Mouse (Mus musculus): ENCODE data around the gene Aptx. TPM values are rescaled to one million over a fixed set of nuclear protein-coding genes. Genes with fewer than 3 reads are reported as not detected.
A peak's percentile ranks its signal among the peaks of the same experiment; 100 is the strongest.

Gene Aptx
- polyA plus RNA-seq, 1 experiment from 2014 or later, result 25.0 TPM

- ATAC-seq (ENCODE audit: extremely low read depth, insufficient number of reproducible peaks, low FRiP score, low TSS enrichment), result no peak
- peak overlapping the region; percentile 65 for H3K4me3 ChIP-seq
- H3K36me3 ChIP-seq, result 0 out of 2 replicates have a peak, but pooled peaks cover 3% of the 10 kb centered on the region
- no peaks in the 10 kb centered on the region for H3K9me3 ChIP-seq
- H3K27me3 ChIP-seq (replicated peaks), result no peaks in the 10 kb centered on the region
- peak overlapping the region; percentile 79 for H3K9ac ChIP-seq
- peak overlapping the region; percentile 76 for H3K4me2 ChIP-seq
- WGBS, result 32% methylated on average over 9 of the region's 9 CpGs
- peaks cover 26% of the 10 kb centered on the region for H3K4me1 ChIP-seq
- H3K27ac ChIP-seq (replicated peaks), result peak overlapping the region; percentile 95
Measured at GRCm38 (mm10) chr4:40703710-40704275, 799 bp upstream of the Aptx start.

- H3K27ac ChIP-seq (replicated peaks), result no peak overlapping the region
- no peak for ATAC-seq (ENCODE audit: extremely low read depth, insufficient number of reproducible peaks, low FRiP score, low TSS enrichment)
- WGBS, result 81% methylated on average over 3 of the region's 3 CpGs
- peak overlapping the region; percentile 76 for H3K4me2 ChIP-seq
- H3K27me3 ChIP-seq (replicated peaks), result no peaks in the 10 kb centered on the region
- no peaks in the 10 kb centered on the region for H3K9me3 ChIP-seq
- peak overlapping the region; percentile 79; the same call in 1 of the 2 replicates for H3K9ac ChIP-seq
- H3K4me1 ChIP-seq, result peaks cover 26% of the 10 kb centered on the region
- H3K36me3 ChIP-seq, result peaks cover 6% of the 10 kb centered on the region
- H3K4me3 ChIP-seq, result peak overlapping the region; percentile 65
Measured at GRCm38 (mm10) chr4:40701796-40702195, 1.2 kb downstream of the Aptx start.

GRCm38 (mm10) chr4:40700216-40700615, 2.8 kb downstream of the Aptx start:
- Histone ChIP-seq H3K9ac (no peak overlapping the region), H3K4me2 (no peak overlapping the region), H3K4me3 (no peak overlapping the region), H3K27ac (replicated peaks) (no peak overlapping the region), H3K36me3 (peaks cover 20% of the 10 kb centered on the region), H3K27me3 (replicated peaks) (no peaks in the 10 kb centered on the region), H3K4me1 (peaks cover 18% of the 10 kb centered on the region), H3K9me3 (no peaks in the 10 kb centered on the region)
- no peak for ATAC-seq (ENCODE audit: extremely low read depth, insufficient number of reproducible peaks, low FRiP score, low TSS enrichment)
- WGBS, result 80% methylated on average over 8 of the region's 8 CpGs

GRCm38 (mm10) chr4:40697059-40697458, 5.9 kb downstream of the Aptx start:
- Histone ChIP-seq H3K36me3 (peaks cover 49% of the 10 kb centered on the region), H3K4me2 (no peak overlapping the region), H3K27ac (replicated peaks) (no peak overlapping the region), H3K9ac (no peak overlapping the region), H3K27me3 (replicated peaks) (no peaks in the 10 kb centered on the region), H3K9me3 (no peaks in the 10 kb centered on the region), H3K4me3 (no peak overlapping the region), H3K4me1 (peaks cover 5% of the 10 kb centered on the region)
- 70% methylated on average over 7 of the region's 7 CpGs for WGBS
- no peak for ATAC-seq (ENCODE audit: extremely low read depth, insufficient number of reproducible peaks, low FRiP score, low TSS enrichment)

- H3K27ac ChIP-seq (replicated peaks), result no peak overlapping the region
- H3K9me3 ChIP-seq, result no peaks in the 10 kb centered on the region
- no peak for ATAC-seq (ENCODE audit: extremely low read depth, insufficient number of reproducible peaks, low FRiP score, low TSS enrichment)
- no peak overlapping the region for H3K4me2 ChIP-seq
- H3K27me3 ChIP-seq (replicated peaks), result no peaks in the 10 kb centered on the region
- H3K9ac ChIP-seq, result no peak overlapping the region
- 86% methylated on average over 11 of the region's 11 CpGs for WGBS
- H3K36me3 ChIP-seq, result peaks cover 85% of the 10 kb centered on the region
- H3K4me3 ChIP-seq, result no peak overlapping the region
- H3K4me1 ChIP-seq, result no peaks in the 10 kb centered on the region
Measured at GRCm38 (mm10) chr4:40691100-40691499, 11.9 kb downstream of the Aptx start.

GRCm38 (mm10) chr4:40683306-40683705, 19.7 kb downstream of the Aptx start:
- Histone ChIP-seq H3K27ac (replicated peaks) (no peak overlapping the region), H3K4me2 (no peak overlapping the region), H3K36me3 (peaks cover 33% of the 10 kb centered on the region), H3K27me3 (replicated peaks) (no peaks in the 10 kb centered on the region; the same call in 1 of the 2 replicates), H3K4me1 (no peaks in the 10 kb centered on the region), H3K9me3 (no peaks in the 10 kb centered on the region), H3K9ac (no peak overlapping the region), H3K4me3 (no peak overlapping the region)
- WGBS, result 72% methylated on average over 2 of the region's 2 CpGs
- no peak for ATAC-seq (ENCODE audit: extremely low read depth, insufficient number of reproducible peaks, low FRiP score, low TSS enrichment)

GRCm38 (mm10) chr4:40682359-40682758, 20.6 kb downstream of the Aptx start:
- Histone ChIP-seq H3K9me3 (no peaks in the 10 kb centered on the region), H3K9ac (no peak overlapping the region), H3K27ac (replicated peaks) (no peak overlapping the region), H3K27me3 (replicated peaks) (no peaks in the 10 kb centered on the region; the same call in 1 of the 2 replicates), H3K4me1 (no peaks in the 10 kb centered on the region), H3K4me3 (no peak overlapping the region), H3K4me2 (no peak overlapping the region), H3K36me3 (peaks cover 25% of the 10 kb centered on the region)
- WGBS, result 89% methylated on average over 5 of the region's 5 CpGs
- ATAC-seq (ENCODE audit: extremely low read depth, insufficient number of reproducible peaks, low FRiP score, low TSS enrichment), result no peak

GRCm38 (mm10) chr4:40681908-40682307, 21.1 kb downstream of the Aptx start:
- no peaks in the 10 kb centered on the region for H3K9me3 ChIP-seq
- ATAC-seq (ENCODE audit: extremely low read depth, insufficient number of reproducible peaks, low FRiP score, low TSS enrichment), result no peak
- WGBS, result 31% methylated on average over 3 of the region's 3 CpGs
- peaks cover 2% of the 10 kb centered on the region for H3K4me1 ChIP-seq
- H3K27me3 ChIP-seq (replicated peaks), result no peaks in the 10 kb centered on the region; the same call in 1 of the 2 replicates
- no peak overlapping the region for H3K4me3 ChIP-seq
- no peak overlapping the region for H3K9ac ChIP-seq
- H3K27ac ChIP-seq (replicated peaks), result no peak overlapping the region
- H3K4me2 ChIP-seq, result no peak overlapping the region
- H3K36me3 ChIP-seq, result peaks cover 20% of the 10 kb centered on the region

- no peaks in the 10 kb centered on the region for H3K9me3 ChIP-seq
- no peak overlapping the region for H3K9ac ChIP-seq
- no peak overlapping the region for H3K27ac ChIP-seq (replicated peaks)
- 50% methylated on average over 5 of the region's 5 CpGs for WGBS
- H3K4me2 ChIP-seq, result no peak overlapping the region
- no peak for ATAC-seq (ENCODE audit: extremely low read depth, insufficient number of reproducible peaks, low FRiP score, low TSS enrichment)
- H3K4me3 ChIP-seq, result no peak overlapping the region
- H3K36me3 ChIP-seq, result peaks cover 4% of the 10 kb centered on the region
- H3K27me3 ChIP-seq (replicated peaks), result peaks cover 4% of the 10 kb centered on the region
- peaks cover 10% of the 10 kb centered on the region for H3K4me1 ChIP-seq
Measured at GRCm38 (mm10) chr4:40680250-40680860, 22.6 kb downstream of the Aptx start.

- Histone ChIP-seq H3K9me3 (no peaks in the 10 kb centered on the region), H3K4me3 (no peak overlapping the region), H3K4me2 (no peak overlapping the region), H3K4me1 (peaks cover 10% of the 10 kb centered on the region), H3K27me3 (replicated peaks) (peaks cover 4% of the 10 kb centered on the region), H3K36me3 (no peaks in the 10 kb centered on the region), H3K27ac (replicated peaks) (no peak overlapping the region), H3K9ac (no peak overlapping the region)
- ATAC-seq (ENCODE audit: extremely low read depth, insufficient number of reproducible peaks, low FRiP score, low TSS enrichment), result no peak
- 28% methylated on average over 5 of the region's 5 CpGs for WGBS
Measured at GRCm38 (mm10) chr4:40677132-40677531, 25.9 kb downstream of the Aptx start.

GRCm38 (mm10) chr4:40676338-40676737, 26.7 kb downstream of the Aptx start:
- H3K4me3 ChIP-seq, result no peak overlapping the region
- peaks cover 10% of the 10 kb centered on the region for H3K4me1 ChIP-seq
- ATAC-seq (ENCODE audit: extremely low read depth, insufficient number of reproducible peaks, low FRiP score, low TSS enrichment), result no peak
- H3K27me3 ChIP-seq (replicated peaks), result peaks cover 4% of the 10 kb centered on the region
- no peak overlapping the region for H3K27ac ChIP-seq (replicated peaks)
- H3K9ac ChIP-seq, result peak overlapping the region; percentile 54; the same call in 1 of the 2 replicates
- 18% methylated on average over 14 of the region's 14 CpGs for WGBS
- H3K4me2 ChIP-seq, result peak overlapping the region; percentile 51
- no peaks in the 10 kb centered on the region for H3K36me3 ChIP-seq
- H3K9me3 ChIP-seq, result no peaks in the 10 kb centered on the region

- Histone ChIP-seq H3K4me2 (no peak overlapping the region), H3K9me3 (no peaks in the 10 kb centered on the region), H3K4me1 (peaks cover 10% of the 10 kb centered on the region), H3K27ac (replicated peaks) (no peak overlapping the region), H3K9ac (no peak overlapping the region), H3K4me3 (no peak overlapping the region), H3K27me3 (replicated peaks) (peaks cover 4% of the 10 kb centered on the region), H3K36me3 (no peaks in the 10 kb centered on the region)
- ATAC-seq (ENCODE audit: extremely low read depth, insufficient number of reproducible peaks, low FRiP score, low TSS enrichment), result no peak
- 80% methylated on average over 5 of the region's 5 CpGs for WGBS
Measured at GRCm38 (mm10) chr4:40673526-40673925, 29.5 kb downstream of the Aptx start.

Measured in heart, embryonic 13.5 days (tissue).